14 mouse cellular contexts compared by ENCODE assay signal in genomic region chr7:27609285-27609684, GRCm38 (mm10). TPM values are rescaled to one million over a fixed set of nuclear protein-coding genes. Genes with fewer than 3 reads are reported as not detected.
DNase-seq lines count a peak whose midpoint lies in the region; ATAC-seq and TF ChIP-seq lines count a peak whose summit lies in the region.
"Had no signal": no experiment of that assay in that cellular context is flagged by ENCODE, and none has a peak within 500 bp of the region (broad histone marks: within the 10 kb centered on the region; RNA-seq: fewer than 3 reads in every experiment).

No protein-coding gene starts in this region.

- H3K9me3 ChIP-seq in heart, embryonic 14.5 days (ENCODE audit: control insufficient read depth, low read length), result no peaks in the 10 kb centered on the region
- H3K9me3 ChIP-seq: forebrain, embryonic 10.5 days; hindbrain, embryonic 15.5 days; limb, embryonic 15.5 days had no signal

- H3K4me1 ChIP-seq in heart, embryonic 14.5 days (ENCODE audit: control insufficient read depth in 2 of 2, insufficient read depth in 2 of 2, low read length in 2 of 2), result peaks cover 52 to 72% of the 10 kb centered on the region in 2 experiments
- H3K4me1 ChIP-seq in testis, adult 2 months (ENCODE audit: control insufficient read depth, insufficient read depth, low read length), result peaks cover 14% of the 10 kb centered on the region

- H3K36me3 ChIP-seq in heart, embryonic 14.5 days (ENCODE audit: control insufficient read depth, insufficient read depth, low read length), result peaks cover 22% of the 10 kb centered on the region
- peaks cover 2% of the 10 kb centered on the region; the same call in 1 of the 2 replicates for H3K36me3 ChIP-seq in testis, adult 2 months (ENCODE audit: control insufficient read depth, insufficient read depth, low read length)

- peak; percentile 78 for DNase-seq in adrenal gland, adult 2 months
- no peak for DNase-seq in adrenal gland, postnatal 25 days
- no peak for DNase-seq in left cerebral cortex, adult 2 months (ENCODE audit: extremely low spot score in 1 of 2, low spot score in 2 of 2)
- DNase-seq in left cerebral cortex, adult 18-20 months (ENCODE audit: low spot score in 2 of 2), result no peak
- DNase-seq in gastrocnemius, postnatal 4 days (ENCODE audit: low spot score in 2 of 2), result no peak
- no peak for DNase-seq in urinary bladder, adult 18-20 months (ENCODE audit: low spot score in 2 of 2)
- DNase-seq: lung, postnatal 36 days; right cerebral cortex, postnatal 4 days had no signal

- no peak overlapping the region for H3K9ac ChIP-seq in heart, embryonic 14.5 days (ENCODE audit: low read length)
- H3K9ac ChIP-seq: hindbrain, embryonic 15.5 days; limb, embryonic 15.5 days had no signal

- peak; percentile 45; the same call in 1 of the 2 replicates for TF ChIP-seq POLR2A in testis, adult 2 months (IDR thresholded peaks at IDR 0.05; ENCODE audit: control insufficient read depth, low read depth, low read length)

- no peak overlapping the region for H3K4me3 ChIP-seq in left cerebral cortex, adult 2 months
- H3K4me3 ChIP-seq in heart, embryonic 14.5 days (ENCODE audit: control insufficient read depth in 1 of 2, insufficient read depth in 1 of 2, low read depth in 1 of 2, low read length in 2 of 2), result no peak overlapping the region
- H3K4me3 ChIP-seq in testis, adult 2 months (ENCODE audit: control insufficient read depth, low read depth, low read length), result no peak overlapping the region
- H3K4me3 ChIP-seq: forebrain, embryonic 10.5 days; hindbrain, embryonic 15.5 days; limb, embryonic 15.5 days had no signal

- no peak for TF ChIP-seq CTCF in left cerebral cortex, adult 2 months (IDR thresholded peaks at IDR 0.05)
- TF ChIP-seq CTCF in testis, adult 2 months (IDR thresholded peaks at IDR 0.05; ENCODE audit: control insufficient read depth, insufficient read depth, insufficient replicate concordance, low read depth, low read length), result no peak

- H3K27me3 ChIP-seq in heart, embryonic 14.5 days (ENCODE audit: control insufficient read depth, insufficient read depth, low read length), result no peaks in the 10 kb centered on the region
- H3K27me3 ChIP-seq in testis, adult 2 months (ENCODE audit: control insufficient read depth, insufficient read depth, low read length), result no peaks in the 10 kb centered on the region
- H3K27me3 ChIP-seq: hindbrain, embryonic 15.5 days; limb, embryonic 15.5 days had no signal

- H3K27ac ChIP-seq in left cerebral cortex, adult 2 months, result peak overlapping the region; percentile 44
- peak overlapping the region; percentile 55 to 72; a peak in 3 of 4 replicates for H3K27ac ChIP-seq in heart, embryonic 14.5 days (replicated peaks in 1 of 2; ENCODE audit: control insufficient read depth in 1 of 2, insufficient read depth in 1 of 2, low read depth in 2 of 2, low read length in 2 of 2)
- H3K27ac ChIP-seq in testis, adult 2 months (ENCODE audit: control insufficient read depth, insufficient read depth, low read depth, low read length), result peak overlapping the region; percentile 36; the same call in 1 of the 2 replicates
- H3K27ac ChIP-seq: forebrain, embryonic 10.5 days; hindbrain, embryonic 15.5 days; limb, embryonic 15.5 days had no signal

- peak; percentile 52; the same call in 1 of the 2 replicates for ATAC-seq in heart, embryonic 14.5 days (ENCODE audit: insufficient number of reproducible peaks, insufficient read depth, low FRiP score, low read depth)

- H3K4me2 ChIP-seq in heart, embryonic 14.5 days (ENCODE audit: low read length), result peak overlapping the region; percentile 2; the same call in 1 of the 2 replicates
- H3K4me2 ChIP-seq: hindbrain, embryonic 15.5 days; limb, embryonic 15.5 days had no signal

- intact Hi-C loops in left cerebral cortex, adult 2 months (cut with DNase I), result no loop called here

- WGBS in heart, embryonic 14.5 days, result 13% methylated on average over 4 of the region's 4 CpGs

RNA-seq across cellular contexts. Expression of gene Akt2, which starts 17.9 kb away (rescaled TPM):
- 100 to 1,000 TPM; 219 to 227 TPM for total RNA-seq in adrenal gland, adult 2 months (2021)
- polyA plus RNA-seq in adrenal gland, adult 2 months (2012; rRNA removed), result 128 and 143 TPM in 2 replicates
- 150 and 209 TPM in 2 replicates for total RNA-seq in adrenal gland, postnatal 25 days (2021)
- 100 to 1,000 TPM; 115 to 116 TPM for total RNA-seq in left cerebral cortex, adult 2 months (2021)
- 100 to 1,000 TPM; 103 to 113 TPM for total RNA-seq in left cerebral cortex, adult 18-20 months (2021)
- polyA plus RNA-seq in heart, embryonic 14.5 days (2014; fragmentation: Nextera tagmentation; extraction: Ambion mirVana), result 66.5 and 76.0 TPM in 2 replicates
- polyA plus RNA-seq in testis, adult 2 months (2012; rRNA removed), result 54.9 and 58.7 TPM in 2 replicates
- total RNA-seq in gastrocnemius, postnatal 4 days (2021), result 100 to 1,000 TPM; 183 to 188 TPM

RNA-seq across cellular contexts. Expression of gene Ttc9b, which starts 44.4 kb away (rescaled TPM):
- not detected for total RNA-seq in adrenal gland, adult 2 months (2021)
- 0.06 and 0.48 TPM in 2 replicates for polyA plus RNA-seq in adrenal gland, adult 2 months (2012; rRNA removed)
- total RNA-seq in adrenal gland, postnatal 25 days (2021), result not detected in 2 replicates
- 100 to 1,000 TPM in 1 of 2 experiments, 10 to 100 TPM in 1; 99.1 to 101 TPM for total RNA-seq in left cerebral cortex, adult 2 months (2021)
- 10 to 100 TPM; 88.9 to 93.4 TPM for total RNA-seq in left cerebral cortex, adult 18-20 months (2021)
- 0.32 TPM in 1 of 2 replicates, not detected in the other for polyA plus RNA-seq in heart, embryonic 14.5 days (2014; fragmentation: Nextera tagmentation; extraction: Ambion mirVana)
- 0.29 and 0.51 TPM in 2 replicates for polyA plus RNA-seq in testis, adult 2 months (2012; rRNA removed)
- not detected for total RNA-seq in gastrocnemius, postnatal 4 days (2021)
- total RNA-seq: monocyte, adult 5-6 weeks had no signal

RNA-seq across cellular contexts. Expression of gene 2310022A10Rik, which starts 56.3 kb away (rescaled TPM):
- 10 to 100 TPM; 12.8 to 15.9 TPM for total RNA-seq in adrenal gland, adult 2 months (2021)
- polyA plus RNA-seq in adrenal gland, adult 2 months (2012; rRNA removed), result 22.5 and 27.7 TPM in 2 replicates
- 16.9 and 18.0 TPM in 2 replicates for total RNA-seq in adrenal gland, postnatal 25 days (2021)
- total RNA-seq in left cerebral cortex, adult 2 months (2021), result 10 to 100 TPM; 25.9 to 27.1 TPM
- 10 to 100 TPM; 30.5 to 33.0 TPM for total RNA-seq in left cerebral cortex, adult 18-20 months (2021)
- 31.0 TPM in 2 replicates for polyA plus RNA-seq in heart, embryonic 14.5 days (2014; fragmentation: Nextera tagmentation; extraction: Ambion mirVana)
- polyA plus RNA-seq in testis, adult 2 months (2012; rRNA removed), result 27.6 and 28.1 TPM in 2 replicates
- 100 to 1,000 TPM; 100 to 115 TPM for total RNA-seq in gastrocnemius, postnatal 4 days (2021)

RNA-seq across cellular contexts. Expression of gene Pld3, which starts 56.3 kb away (rescaled TPM):
- total RNA-seq in adrenal gland, adult 2 months (2021), result 100 to 1,000 TPM; 111 to 179 TPM
- 202 and 253 TPM in 2 replicates for polyA plus RNA-seq in adrenal gland, adult 2 months (2012; rRNA removed)
- 108 and 114 TPM in 2 replicates for total RNA-seq in adrenal gland, postnatal 25 days (2021)
- 100 to 1,000 TPM; 746 to 788 TPM for total RNA-seq in left cerebral cortex, adult 2 months (2021)
- total RNA-seq in left cerebral cortex, adult 18-20 months (2021), result 100 to 1,000 TPM; 750 TPM
- polyA plus RNA-seq in heart, embryonic 14.5 days (2014; fragmentation: Nextera tagmentation; extraction: Ambion mirVana), result 54.5 and 61.7 TPM in 2 replicates
- polyA plus RNA-seq in testis, adult 2 months (2012; rRNA removed), result 121 and 130 TPM in 2 replicates
- 10 to 100 TPM; 45.0 to 47.7 TPM for total RNA-seq in gastrocnemius, postnatal 4 days (2021)

Comparison
In these comparisons a context has a peak if more than half of its experiments do, and no peak if none do; other contexts are left out.
1. RNA of gene Ttc9b, which starts 44.4 kb away (total RNA-seq): 99.1 to 101 TPM in left cerebral cortex, adult 2 months and 88.9 to 93.4 TPM in left cerebral cortex, adult 18-20 months; not detected in gastrocnemius, postnatal 4 days, not detected in adrenal gland, adult 2 months and not detected in adrenal gland, postnatal 25 days; every median in the first group is over 10 times any median in the second.
2. Peak in every context shown above with its lines, with median percentiles within 50 percentile points of each other: H3K27ac ChIP-seq.